Mouse (Mus musculus): ENCODE data around the gene Gstp2. TPM values are rescaled to one million over a fixed set of nuclear protein-coding genes. Genes with fewer than 3 reads are reported as not detected.
"Not testable (repeated sequence)": the region's sequence is repeated elsewhere in the genome, so short reads cannot be mapped to it uniquely, and the experiment has no call there.

Gstp2 gene
- polyA plus RNA-seq, 1 experiment from 2014 or later: 7.3 TPM

- 61% methylated on average over 8 of the region's 8 CpGs for WGBS
- Histone ChIP-seq H3K4me3 (ENCODE audit: low read depth, low read length) (no peak overlapping the region), H3K9ac (replicated peaks; ENCODE audit: low read depth) (no peak overlapping the region), H3K27ac (ENCODE audit: low read length) (no peak overlapping the region), H3K27me3 (replicated peaks; ENCODE audit: insufficient read depth, low read length) (no peaks in the 10 kb centered on the region), H3K4me1 (ENCODE audit: insufficient read depth, low read depth, low read length) (no peaks in the 10 kb centered on the region), H3K4me2 (replicated peaks; ENCODE audit: low read depth, low read length) (no peak overlapping the region), H3K9me3 (ENCODE audit: low read length) (no peaks in the 10 kb centered on the region), H3K36me3 (ENCODE audit: insufficient read depth, low read length) (no peaks in the 10 kb centered on the region)
- DNase-seq (ENCODE audit: low spot score) (no peak), ATAC-seq (no peak)
- TF ChIP-seq EP300 (IDR thresholded peaks at IDR 0.05): no peak
- TF ChIP-seq CTCF (IDR thresholded peaks at IDR 0.05): no peak
These were observed 9.6 kb upstream of the Gstp2 start for GRCm38 (mm10) chr19:4055216-4055946.

DNA sequence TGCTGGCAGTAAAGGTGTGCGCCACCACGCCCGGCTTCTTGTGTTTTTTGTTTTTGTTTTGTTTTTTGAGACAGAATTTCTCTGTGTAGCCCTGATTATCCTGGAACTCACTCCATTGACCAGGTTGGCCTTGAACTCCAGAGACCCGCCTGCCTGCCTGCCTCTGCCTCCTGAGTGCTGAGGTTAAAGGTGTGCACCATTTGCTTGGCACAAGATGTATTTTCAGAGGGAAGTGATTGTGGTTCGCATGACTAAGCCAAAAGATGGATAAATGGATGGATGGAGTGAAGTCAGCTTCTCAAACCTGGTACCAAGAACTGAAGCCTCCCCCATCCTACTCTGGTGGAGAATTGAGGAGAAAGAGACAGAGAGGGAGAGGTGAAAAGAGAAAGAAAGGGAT is 8.8 kb upstream of the Gstp2 start:
- ATAC-seq (no peak), DNase-seq (ENCODE audit: low spot score) (no peak)
- no peak for TF ChIP-seq CTCF (IDR thresholded peaks at IDR 0.05)
- Histone ChIP-seq H3K4me1 (ENCODE audit: insufficient read depth, low read depth, low read length) (no peaks in the 10 kb centered on the region), H3K27me3 (replicated peaks; ENCODE audit: insufficient read depth, low read length) (no peaks in the 10 kb centered on the region), H3K27ac (ENCODE audit: low read length) (no peak overlapping the region), H3K9ac (replicated peaks; ENCODE audit: low read depth) (no peak overlapping the region), H3K9me3 (ENCODE audit: low read length) (no peaks in the 10 kb centered on the region), H3K4me2 (replicated peaks; ENCODE audit: low read depth, low read length) (no peak overlapping the region), H3K4me3 (ENCODE audit: low read depth, low read length) (no peak overlapping the region), H3K36me3 (ENCODE audit: insufficient read depth, low read length) (no peaks in the 10 kb centered on the region)
- 81% methylated on average over 5 of the region's 5 CpGs for WGBS

DNA sequence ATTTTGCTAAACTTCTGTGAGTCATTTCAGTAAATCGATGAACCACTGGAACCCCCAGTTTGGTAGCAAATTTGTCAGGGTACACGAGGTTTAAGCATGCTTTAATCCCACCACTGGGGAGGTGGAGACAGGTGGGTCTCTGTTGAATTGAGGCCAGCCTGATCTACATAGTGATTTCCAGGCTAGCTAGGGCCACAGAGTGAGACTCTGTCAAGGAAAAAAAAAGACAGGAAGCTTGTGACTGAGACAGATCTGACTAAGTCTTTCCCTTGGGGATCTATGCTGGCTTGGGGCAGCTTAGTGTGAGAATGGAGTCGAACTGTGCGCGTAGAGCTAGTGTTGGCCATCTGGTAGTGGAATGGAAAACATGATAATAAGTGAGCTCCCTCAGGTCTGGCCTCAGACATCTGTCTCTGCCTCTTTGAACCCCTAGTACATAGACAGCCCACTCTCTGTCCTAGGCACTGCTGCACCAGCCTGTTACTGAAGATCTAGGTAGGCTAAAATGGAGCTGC is 6.8 kb upstream of the Gstp2 start:
- WGBS: 65% methylated on average over 5 of the region's 5 CpGs
- H3K4me1 ChIP-seq (ENCODE audit: insufficient read depth, low read depth, low read length): no peaks in the 10 kb centered on the region
- H3K9ac ChIP-seq (replicated peaks; ENCODE audit: low read depth): no peak overlapping the region
- H3K27me3 ChIP-seq (replicated peaks; ENCODE audit: insufficient read depth, low read length): no peaks in the 10 kb centered on the region
- DNase-seq (ENCODE audit: low spot score): no peak
- TF ChIP-seq CTCF (IDR thresholded peaks at IDR 0.05) (no peak), EP300 (IDR thresholded peaks at IDR 0.05) (no peak)
- H3K9me3 ChIP-seq (ENCODE audit: low read length): no peaks in the 10 kb centered on the region
- H3K27ac ChIP-seq (ENCODE audit: low read length): no peak overlapping the region
- ATAC-seq: no peak
- no peak overlapping the region for H3K4me3 ChIP-seq (ENCODE audit: low read depth, low read length)
- no peak overlapping the region for H3K4me2 ChIP-seq (replicated peaks; ENCODE audit: low read depth, low read length)
- H3K36me3 ChIP-seq (ENCODE audit: insufficient read depth, low read length): no peaks in the 10 kb centered on the region

GRCm38 (mm10) chr19:4051741-4052515 is 6.1 kb upstream of the Gstp2 start:
- Histone ChIP-seq H3K4me1 (ENCODE audit: insufficient read depth, low read depth, low read length) (no peaks in the 10 kb centered on the region), H3K27ac (ENCODE audit: low read length) (no peak overlapping the region), H3K4me3 (ENCODE audit: low read depth, low read length) (no peak overlapping the region), H3K9me3 (ENCODE audit: low read length) (no peaks in the 10 kb centered on the region), H3K27me3 (replicated peaks; ENCODE audit: insufficient read depth, low read length) (no peaks in the 10 kb centered on the region), H3K9ac (replicated peaks; ENCODE audit: low read depth) (no peak overlapping the region), H3K36me3 (ENCODE audit: insufficient read depth, low read length) (no peaks in the 10 kb centered on the region), H3K4me2 (replicated peaks; ENCODE audit: low read depth, low read length) (no peak overlapping the region)
- WGBS: 50% methylated on average over 10 of the region's 10 CpGs
- peak; percentile 68 for DNase-seq (ENCODE audit: low spot score)
- TF ChIP-seq EP300 (IDR thresholded peaks at IDR 0.05) (no peak), CTCF (IDR thresholded peaks at IDR 0.05) (peak; percentile 90)
- no peak for ATAC-seq

DNA sequence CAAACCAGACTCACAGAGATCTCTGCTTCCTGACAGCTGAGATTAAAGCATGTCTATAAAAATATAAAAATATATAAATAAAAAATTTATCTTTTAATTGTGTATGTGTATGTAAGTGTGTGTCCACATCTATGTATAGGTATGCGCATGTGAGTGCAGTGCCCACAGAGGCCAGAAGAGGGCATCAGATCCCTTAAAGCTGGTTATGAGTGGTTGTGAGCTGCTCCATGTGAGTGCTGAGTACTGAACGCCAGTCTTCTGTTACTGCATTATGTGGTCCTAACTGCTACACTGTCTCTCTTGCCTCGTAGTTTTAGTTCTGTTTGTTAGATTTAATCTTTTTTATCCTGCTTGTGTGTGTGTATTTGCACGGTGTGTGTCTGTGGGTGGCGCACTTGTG is 5.2 kb upstream of the Gstp2 start:
- Histone ChIP-seq H3K9me3 (ENCODE audit: low read length) (no peaks in the 10 kb centered on the region), H3K36me3 (ENCODE audit: insufficient read depth, low read length) (no peaks in the 10 kb centered on the region), H3K4me1 (ENCODE audit: insufficient read depth, low read depth, low read length) (no peaks in the 10 kb centered on the region), H3K27ac (ENCODE audit: low read length) (no peak overlapping the region), H3K4me3 (ENCODE audit: low read depth, low read length) (no peak overlapping the region), H3K4me2 (replicated peaks; ENCODE audit: low read depth, low read length) (no peak overlapping the region), H3K9ac (replicated peaks; ENCODE audit: low read depth) (no peak overlapping the region), H3K27me3 (replicated peaks; ENCODE audit: insufficient read depth, low read length) (no peaks in the 10 kb centered on the region)
- DNase-seq (ENCODE audit: low spot score) (no peak), ATAC-seq (no peak)
- no peak for TF ChIP-seq EP300 (IDR thresholded peaks at IDR 0.05)
- peak; percentile 24; the same call in 1 of the 2 replicates for TF ChIP-seq CTCF (IDR thresholded peaks at IDR 0.05)
- WGBS: 93% methylated on average over 5 of the region's 5 CpGs

DNA sequence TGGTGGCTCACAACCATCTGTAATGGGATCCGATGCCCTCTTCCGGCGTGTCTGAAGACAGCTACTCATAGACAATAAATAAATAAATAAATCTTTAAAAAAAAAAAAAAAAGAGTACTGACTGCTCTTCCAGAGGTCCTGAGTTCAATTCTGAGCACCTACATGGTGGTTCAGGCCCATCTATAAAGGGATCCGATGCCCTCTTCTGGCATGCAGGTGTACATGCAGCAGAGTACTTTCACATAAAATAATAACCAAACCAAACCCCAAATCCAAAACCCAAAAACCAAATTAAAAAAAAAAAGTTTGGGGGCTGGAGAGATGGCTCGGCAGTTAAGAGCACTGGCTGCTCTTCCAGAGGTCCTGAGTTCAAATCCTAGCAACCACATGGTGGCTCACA is 3.2 kb upstream of the Gstp2 start:
- not testable (repeated sequence) for DNase-seq (ENCODE audit: low spot score)

More for the DNA sequence above, 3.2 kb upstream of the Gstp2 start:
- not testable (repeated sequence) for H3K4me3 ChIP-seq (ENCODE audit: low read depth, low read length); H3K9ac ChIP-seq (replicated peaks; ENCODE audit: low read depth); H3K36me3 ChIP-seq (ENCODE audit: insufficient read depth, low read length); H3K27me3 ChIP-seq (replicated peaks; ENCODE audit: insufficient read depth, low read length); H3K4me2 ChIP-seq (replicated peaks; ENCODE audit: low read depth, low read length); H3K27ac ChIP-seq (ENCODE audit: low read length); H3K9me3 ChIP-seq (ENCODE audit: low read length); ATAC-seq; H3K4me1 ChIP-seq (ENCODE audit: insufficient read depth, low read depth, low read length)
- 80% methylated on average over 5 of the region's 5 CpGs for WGBS
- peak; percentile 36; the same call in 1 of the 2 replicates for TF ChIP-seq CTCF (IDR thresholded peaks at IDR 0.05)
